Mouse (Mus musculus) heart, postnatal 36 days (tissue): Measurements from ENCODE around the gene Pus1. TPM values are rescaled to one million over a fixed set of nuclear protein-coding genes. Genes with fewer than 3 reads are reported as not detected.

ENCODE experiments used
- DNase-seq, 2 experiments: peaks; one replicate each; pipeline ENCODE4 v3.0.0; 2021 to 2022
- intact Hi-C: fragments of 180-260 bp; cut with DNase I; formaldehyde crosslinking; loops from one replicate; pipeline ENCODE4 v1.15.1; 2025
- total RNA-seq, 2 experiments: library from RNA; stranded (reverse); gene quantifications; 2 replicates each; pipeline ENCODE4 v1.2.3; 2021

The Pus1 gene
- total RNA-seq = 10 to 100 TPM; 18.8 to 21.9 TPM

DNA sequence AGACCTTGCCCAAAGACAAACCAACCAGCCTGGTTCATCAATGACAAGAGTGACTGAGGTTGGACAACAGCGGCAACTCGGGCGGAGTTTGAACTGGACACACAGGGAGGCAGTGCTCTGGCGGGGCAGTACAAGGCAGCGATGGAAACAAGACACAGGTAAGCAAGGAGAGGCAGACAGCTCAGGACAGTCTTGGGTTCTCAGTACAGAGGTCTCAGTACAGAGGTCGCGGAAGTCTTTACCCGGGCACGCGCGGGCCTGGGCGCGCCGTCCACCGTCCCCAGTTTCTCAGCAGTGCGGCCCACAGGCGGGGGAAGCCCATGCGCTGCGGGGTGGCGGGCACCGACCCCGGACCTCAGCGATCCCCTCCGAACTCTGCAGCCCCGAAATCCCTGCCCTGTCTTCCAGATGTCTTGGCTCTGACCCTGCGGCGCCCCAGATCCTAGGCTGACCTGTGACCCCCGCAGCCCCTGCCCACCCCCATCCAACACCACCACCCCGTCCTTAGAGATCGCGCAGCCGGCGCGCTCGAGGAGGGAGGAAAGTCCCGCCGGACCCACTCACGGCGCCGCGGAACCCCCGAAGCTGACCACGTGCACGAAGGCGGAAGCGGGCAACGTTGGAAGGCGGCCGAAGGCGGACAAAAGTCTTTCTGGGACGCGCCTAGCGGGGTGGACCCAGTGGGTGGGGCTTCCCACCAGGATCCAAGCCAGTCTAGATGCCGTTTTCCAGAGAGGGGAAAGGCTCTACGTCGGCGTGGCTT is at the start of gene Pus1:
TSS of gene Pus1 (minus strand) at position 662 of the 763 bp plus-strand sequence.
- peak; percentile 95 to 97 for DNase-seq
- intact Hi-C loops = loop anchor here (2.0 to 5.0 kb wide), 3 partner anchors 27 to 547 kb away; no protein-coding TSS in a partner anchor

DNA sequence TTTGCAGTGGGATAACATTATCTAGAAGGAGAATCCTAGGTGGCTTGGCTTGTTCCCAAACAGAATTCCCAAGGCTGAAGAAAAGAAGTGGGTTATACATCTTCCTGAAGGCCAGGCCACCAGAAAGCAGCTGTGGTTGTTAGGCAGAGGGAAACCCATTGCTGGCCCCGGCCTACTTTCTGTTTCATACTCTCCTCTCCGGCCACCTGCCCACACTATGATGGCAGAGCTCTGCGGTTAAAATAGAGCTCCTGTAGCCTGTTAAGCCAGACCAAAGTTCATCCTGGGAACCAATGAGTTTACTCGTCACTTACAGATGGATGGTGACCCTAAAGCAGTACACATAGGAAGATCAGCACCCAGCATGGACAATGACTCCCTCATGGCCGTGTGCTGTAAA is 47.1 kb upstream of the Pus1 start:
- DNase-seq = no peak
- intact Hi-C loops = no loop called here

DNA sequence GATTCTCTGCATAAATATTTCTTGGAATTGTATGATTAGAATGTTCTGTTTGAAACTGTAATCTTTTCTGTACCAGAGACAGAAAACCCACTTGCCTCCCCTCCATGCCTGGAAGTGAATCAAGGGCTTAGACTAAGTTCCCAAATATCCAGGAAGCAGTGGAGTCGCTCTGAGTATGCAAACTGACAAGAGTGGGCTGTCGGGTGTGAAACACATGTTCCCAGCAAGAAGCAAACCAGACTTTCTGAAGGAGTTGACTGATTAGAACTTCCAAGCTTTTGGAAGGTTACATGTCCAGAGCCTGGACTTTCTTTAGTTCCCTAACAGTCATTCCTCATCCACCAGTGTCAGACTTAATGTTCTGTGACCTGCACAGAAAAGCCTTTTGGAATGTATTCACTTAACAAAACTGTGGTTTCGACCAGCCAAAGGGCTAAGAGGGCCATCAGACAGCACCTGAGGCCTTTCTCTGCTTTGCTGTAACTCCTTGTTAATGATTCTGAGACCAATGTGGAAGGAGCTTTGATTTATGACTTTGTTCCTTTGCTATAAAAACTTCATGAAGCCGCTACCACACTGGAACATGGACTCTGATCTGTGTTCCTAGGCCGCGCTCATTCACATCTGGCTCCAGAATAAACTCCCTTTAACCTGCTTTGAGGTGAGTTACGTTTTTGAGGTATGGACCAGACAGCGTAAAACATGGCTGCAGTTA is 46.5 kb upstream of the Pus1 start:
- intact Hi-C loops = no loop called here
- DNase-seq = no peak

DNA sequence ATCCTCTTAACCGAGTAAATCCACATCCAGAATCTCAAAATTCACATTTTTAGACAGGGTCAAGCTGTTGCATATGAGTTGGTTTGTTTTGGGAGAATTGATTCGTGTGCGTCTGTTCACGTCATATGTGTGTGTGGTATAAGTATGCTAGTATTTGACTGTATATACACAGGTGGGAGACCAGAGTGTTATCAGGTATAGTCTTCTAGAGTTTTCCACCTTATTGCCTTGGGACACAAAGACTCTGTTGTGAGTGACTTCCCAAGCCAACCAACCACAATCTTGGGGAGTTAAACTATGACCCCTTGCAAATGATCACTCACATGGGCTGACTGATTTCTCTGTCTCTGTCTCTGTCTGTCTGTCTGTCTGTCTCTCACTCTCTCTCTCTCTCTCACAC is 44.0 kb upstream of the Pus1 start:
- intact Hi-C loops = no loop called here
- no peak for DNase-seq

DNA sequence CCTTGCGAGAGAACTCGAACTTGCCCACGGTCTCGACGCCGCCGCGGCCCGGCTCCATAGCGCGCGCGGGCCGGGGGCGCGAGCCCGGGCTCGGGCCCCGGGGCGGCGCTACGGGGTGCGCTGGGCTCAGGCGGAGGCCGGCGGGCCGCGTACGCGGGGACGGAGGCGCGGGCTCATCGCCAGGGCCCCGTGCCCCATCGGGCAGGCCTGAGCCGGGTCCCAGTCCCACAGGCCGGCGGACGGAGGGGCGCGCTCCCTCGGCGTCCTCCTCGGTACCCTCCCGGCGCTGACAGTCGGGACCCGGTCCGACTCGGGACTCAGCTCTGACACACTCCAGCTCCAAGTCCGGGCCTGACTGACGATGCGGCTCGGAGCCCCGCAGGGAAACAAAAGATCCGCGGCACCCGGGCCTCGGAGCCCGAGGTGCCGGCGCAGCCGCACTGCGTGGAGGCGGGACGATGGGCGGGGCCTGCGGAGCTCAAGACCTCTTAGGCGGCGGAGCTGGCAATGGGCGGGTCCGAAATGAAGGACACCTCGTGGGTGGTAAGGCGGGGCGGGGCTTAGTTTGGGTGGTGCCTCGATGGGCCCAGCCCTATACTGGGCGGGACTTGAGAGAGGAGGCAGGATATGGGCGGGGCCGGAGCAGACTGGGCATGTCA is 29.3 kb upstream of the Pus1 start, which contains the start of gene Ulk1:
TSS of gene Ulk1 (minus strand) at position 431 of the 659 bp plus-strand sequence.
- intact Hi-C loops = loop anchor here (2.0 to 5.0 kb wide), 2 partner anchors 29 to 37 kb away; partner anchors contain the start of genes Chek2, Ep400 and Hscb
- DNase-seq = peak; percentile 99

DNA sequence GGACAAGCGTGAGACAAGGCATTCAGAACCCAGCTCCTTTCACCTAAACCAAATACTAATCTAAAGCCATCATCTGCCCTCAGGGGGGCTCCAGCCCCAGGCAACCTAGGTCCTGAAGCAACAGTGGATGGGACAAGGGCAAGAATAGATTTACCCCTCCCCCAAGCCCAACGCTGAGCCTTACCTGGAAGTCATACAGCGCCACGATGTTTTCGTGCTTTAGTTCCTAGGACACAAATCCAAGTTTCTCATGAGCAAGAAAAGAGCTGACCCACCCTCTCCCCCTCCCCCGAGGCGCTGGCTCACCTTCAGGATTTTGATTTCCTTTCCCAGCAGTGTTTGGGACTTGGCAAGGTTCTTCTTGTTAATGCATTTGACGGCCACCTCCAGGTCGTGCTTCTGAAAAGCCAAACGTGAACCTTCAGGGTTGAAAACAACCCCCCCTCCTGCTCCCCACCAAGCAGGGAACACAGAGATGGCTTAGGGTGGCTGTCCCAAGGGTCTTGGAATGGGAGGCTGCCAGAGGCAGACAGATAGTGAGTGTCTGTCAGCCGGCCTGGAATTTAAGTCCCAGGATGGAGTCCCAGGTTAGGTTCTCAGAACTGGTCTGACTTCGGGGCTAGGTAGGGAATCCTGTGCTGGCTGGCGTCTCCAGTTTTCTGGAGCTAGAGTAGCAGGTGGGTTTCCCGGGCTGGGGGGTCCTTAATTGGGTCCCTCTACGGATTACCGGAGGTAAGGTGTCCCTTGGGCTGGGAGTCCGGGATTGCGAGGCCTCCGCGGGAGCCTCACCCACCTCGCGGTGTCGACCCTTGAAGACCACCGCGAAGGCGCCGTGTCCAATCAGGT is 28.6 kb upstream of the Pus1 start:
- peak; percentile 29 to 55 for DNase-seq
- intact Hi-C loops = loop anchor here (5.0 kb wide), 1 partner anchor 37 kb away; the partner anchor contains the start of gene Ep400

DNA sequence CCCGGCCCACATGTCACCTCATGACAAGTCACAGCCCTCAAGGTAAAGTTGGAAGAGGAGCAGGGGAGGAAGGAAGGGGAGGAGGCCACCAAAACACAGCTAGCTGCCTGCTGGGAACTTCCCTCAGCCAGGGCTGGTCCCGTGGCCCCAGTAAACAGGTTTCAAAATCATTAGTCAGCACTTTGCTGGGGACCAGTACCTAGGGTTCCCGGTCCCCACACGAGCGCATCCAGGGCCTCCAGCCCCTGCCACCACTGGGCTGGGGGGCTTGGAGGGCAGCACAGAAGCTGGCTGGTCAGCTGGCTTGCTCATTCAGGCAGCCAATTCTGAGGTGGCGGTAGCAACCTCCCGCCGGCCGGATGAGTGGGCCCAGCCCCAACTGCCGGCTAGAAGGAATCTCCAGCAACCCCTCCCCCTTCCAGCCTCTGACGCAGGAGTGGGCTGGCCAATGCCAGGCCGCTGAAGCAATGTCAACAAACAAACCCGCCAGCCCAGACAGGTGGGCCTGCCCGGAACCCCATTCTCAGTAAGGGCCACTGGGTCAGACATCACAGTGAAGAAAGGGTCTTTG is 27.7 kb upstream of the Pus1 start:
- intact Hi-C loops = loop anchor here (5.0 kb wide), 1 partner anchor 36 kb away; the partner anchor contains the start of gene Ep400

DNA sequence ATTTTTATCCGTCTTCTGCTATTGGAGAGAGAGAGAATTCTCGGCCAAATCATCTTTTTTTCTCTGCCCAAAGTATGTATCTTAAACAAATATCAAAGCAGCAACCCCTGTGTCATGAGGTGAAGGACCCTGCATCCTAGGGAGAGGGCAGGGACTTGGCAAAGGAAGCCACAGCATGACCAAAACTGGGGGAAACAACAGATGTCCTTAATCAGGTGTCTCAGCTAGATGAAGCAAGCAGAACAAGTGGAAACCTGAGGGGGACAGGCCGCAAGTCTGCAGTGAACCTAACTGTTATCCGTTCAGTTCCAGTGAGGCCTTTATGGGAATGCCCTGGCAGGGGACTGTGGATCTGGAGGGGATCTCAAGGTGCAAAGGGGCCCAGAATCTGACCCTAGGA is 27.0 kb upstream of the Pus1 start:
- intact Hi-C loops = loop anchor here (2.0 to 5.0 kb wide), 2 partner anchors 27 to 35 kb away; partner anchors contain the start of genes Ep400 and Pus1
- DNase-seq = no peak

More for the DNA sequence above, 27.7 kb upstream of the Pus1 start:
- peak; percentile 87 to 92 for DNase-seq

DNA sequence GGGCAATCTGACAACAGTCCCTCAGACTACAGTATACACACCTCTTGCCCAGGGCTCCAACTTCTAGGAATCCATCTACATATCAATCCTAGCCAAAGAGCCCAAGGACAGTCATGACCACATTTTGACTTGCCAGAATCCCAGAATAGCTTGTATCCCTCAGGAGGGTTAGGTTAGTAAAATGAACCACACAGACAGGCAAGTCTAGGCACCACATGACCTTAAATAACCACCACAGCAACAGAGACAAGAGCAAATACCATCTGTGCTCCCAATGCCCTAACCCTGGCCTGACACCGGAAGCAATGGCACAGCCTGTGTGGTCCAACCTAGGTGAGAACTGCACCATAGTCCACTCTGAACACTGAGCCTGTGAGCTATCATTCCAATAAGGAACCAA is 26.2 kb upstream of the Pus1 start:
- no peak for DNase-seq
- intact Hi-C loops = loop anchor here (2.0 to 5.0 kb wide), 2 partner anchors 26 to 34 kb away; partner anchors contain the start of genes Ep400 and Pus1

DNA sequence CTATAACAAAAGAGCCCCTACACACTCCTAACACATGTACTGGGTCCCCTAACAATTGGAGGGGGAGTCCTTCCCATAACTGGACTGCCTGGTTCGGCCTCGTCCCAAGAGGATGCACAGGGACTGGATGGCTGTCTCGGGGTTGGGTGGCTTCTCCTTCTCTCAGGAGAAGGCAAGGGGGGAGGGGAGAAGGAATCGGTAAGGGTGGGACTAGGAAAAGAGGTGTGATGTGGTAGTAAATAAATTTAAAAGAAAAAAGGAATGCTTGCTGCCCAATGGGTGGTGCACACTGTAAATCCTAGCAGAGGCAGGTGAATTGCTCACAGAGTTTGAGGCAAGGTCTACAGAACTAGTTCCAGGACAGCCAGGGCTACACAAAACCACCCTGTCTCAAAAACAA is 25.7 kb upstream of the Pus1 start:
- intact Hi-C loops = loop anchor here (2.0 to 5.0 kb wide), 2 partner anchors 25 to 34 kb away; partner anchors contain the start of genes Ep400 and Pus1
- DNase-seq = no peak

DNA sequence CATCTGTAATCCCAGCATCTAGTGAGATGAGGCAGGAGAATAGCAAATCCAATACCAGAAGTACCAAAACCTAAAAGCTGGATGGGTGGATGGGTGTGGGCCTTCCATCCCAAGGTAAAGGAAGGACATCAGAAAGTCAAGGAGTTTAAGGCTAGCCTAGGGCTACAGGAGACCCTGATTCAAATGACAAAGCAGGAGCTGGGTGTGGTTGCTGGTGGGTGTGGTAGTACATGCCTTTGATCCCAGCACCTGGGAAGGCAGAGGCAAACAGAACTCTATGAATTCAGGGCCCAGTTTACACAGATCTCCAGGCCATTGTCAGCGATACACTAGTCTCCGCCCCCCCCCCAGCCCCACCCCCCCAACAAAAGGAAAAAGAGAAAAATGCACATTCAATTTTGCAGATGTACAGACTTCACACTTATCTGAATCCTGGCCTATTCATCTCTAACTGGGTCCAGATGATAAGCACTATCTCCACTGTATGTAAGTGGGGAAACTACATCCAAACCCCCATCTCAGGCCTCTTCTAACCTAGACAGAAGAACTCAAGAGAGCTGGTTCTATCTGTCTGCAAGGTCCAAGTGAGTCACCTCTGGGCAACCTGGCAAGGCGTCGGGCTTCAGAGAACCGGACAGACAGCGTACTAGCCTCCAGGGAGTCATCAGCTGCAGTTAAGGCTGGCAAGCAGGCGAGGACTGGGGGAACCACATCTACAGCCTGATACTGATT is 23.7 kb upstream of the Pus1 start:
- intact Hi-C loops = no loop called here
- DNase-seq = no peak

DNA sequence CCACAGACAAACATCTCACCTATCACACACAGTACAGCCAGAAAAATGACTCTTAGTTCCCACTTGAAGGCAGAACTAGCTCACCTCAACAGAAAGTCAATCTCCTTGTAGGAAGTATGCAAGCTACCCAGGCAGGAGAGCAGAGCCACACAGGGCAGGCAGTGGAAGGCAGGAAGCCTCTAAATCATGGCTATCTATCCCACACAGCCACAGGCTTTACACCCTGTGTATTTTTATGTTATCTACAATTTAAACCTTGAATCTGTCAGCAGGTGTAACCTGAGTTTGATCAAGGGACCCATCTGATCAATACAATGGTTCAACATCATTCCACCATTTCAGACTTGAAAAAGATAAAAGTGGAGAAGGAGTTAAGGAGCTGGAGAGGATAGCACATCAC is 22.4 kb upstream of the Pus1 start:
- no peak for DNase-seq
- intact Hi-C loops = no loop called here

DNA sequence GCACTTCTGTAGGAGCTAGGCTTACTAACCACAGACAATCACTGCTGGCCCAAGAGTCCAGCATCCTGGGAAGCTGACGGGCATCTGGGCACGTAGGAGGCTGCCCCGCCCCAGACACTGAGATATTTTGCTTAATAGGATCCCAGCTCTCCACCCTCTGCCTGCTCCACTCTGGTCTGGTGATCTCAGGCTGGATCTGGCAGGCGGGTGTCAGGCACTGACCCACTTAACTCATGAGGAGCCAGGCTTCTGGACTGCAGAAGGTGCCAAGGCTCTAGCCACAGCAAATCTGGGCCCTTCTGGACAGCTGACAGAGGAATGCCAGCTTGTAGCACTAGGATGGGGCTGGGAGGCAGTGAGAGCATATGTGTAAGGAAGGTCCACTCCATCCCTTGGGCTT is 21.7 kb upstream of the Pus1 start:
- intact Hi-C loops = no loop called here
- no peak for DNase-seq

DNA sequence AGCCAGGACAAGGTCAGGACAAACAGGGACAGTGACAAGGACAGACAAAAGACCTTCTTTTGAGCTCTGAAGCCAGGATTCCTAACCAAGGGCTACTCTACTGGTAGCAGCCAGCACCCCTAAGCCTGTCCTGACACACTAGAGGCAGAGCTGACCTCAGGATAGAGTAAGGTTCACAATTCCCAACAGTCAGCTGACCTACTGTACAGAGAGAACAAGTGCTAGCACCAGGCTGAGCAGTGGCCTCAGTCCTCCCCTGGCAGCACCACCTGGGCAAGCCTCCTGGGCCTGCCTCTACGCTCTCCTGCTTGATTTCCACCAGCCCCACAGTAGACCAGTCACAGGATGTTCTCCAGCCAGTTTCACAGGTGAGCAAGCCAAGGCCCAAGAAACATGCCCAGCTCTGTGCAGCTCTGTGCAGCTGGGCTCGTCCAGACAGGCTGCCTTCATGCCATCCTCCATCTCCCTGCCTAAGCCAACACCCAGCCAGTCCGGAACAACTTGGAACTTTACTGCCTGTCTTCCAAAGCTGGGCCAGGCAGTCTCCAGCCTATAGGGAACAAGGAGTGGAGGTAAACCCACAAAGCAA is 20.7 kb upstream of the Pus1 start:
- intact Hi-C loops = no loop called here
- no peak for DNase-seq

DNA sequence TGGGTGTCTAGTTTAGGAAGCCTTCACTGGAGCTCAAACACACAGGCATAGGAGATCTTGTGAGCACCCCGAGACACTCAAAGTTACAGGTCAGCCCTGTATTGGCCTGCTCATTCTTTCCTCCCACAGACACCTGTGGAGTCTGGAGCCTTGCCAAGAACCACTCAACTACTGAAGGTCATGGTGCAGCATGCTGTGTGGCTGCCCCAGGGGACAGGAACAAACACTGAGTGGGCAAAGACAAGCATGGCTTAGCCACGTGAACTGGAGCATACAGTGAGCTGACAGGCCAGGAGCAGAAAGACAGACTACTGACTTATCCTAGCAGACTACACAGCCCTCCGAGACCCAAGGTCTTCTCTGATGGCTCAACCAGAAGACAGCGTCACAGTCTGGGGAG is 17.2 kb upstream of the Pus1 start:
- intact Hi-C loops = no loop called here
- no peak for DNase-seq

DNA sequence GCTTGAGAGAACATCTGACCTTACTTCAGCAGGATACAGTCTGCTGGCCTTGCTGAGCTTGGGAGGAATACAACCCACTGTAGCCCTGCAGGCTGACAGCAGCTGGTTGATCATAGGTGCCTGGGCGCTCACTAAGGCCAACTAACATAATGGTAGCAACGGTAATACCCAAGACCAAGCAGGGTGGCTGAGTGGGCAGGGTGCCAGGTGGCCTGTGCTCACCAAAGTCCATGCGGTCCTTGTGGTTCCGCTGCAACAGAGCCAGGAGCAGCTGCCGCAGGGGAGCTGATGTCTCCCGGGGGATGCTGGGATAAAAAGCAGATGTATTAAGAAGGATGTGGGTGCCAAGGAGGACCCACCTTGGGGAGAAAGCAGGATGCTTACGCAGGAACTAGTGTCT is 13.9 kb upstream of the Pus1 start:
- no peak for DNase-seq
- intact Hi-C loops = no loop called here

DNA sequence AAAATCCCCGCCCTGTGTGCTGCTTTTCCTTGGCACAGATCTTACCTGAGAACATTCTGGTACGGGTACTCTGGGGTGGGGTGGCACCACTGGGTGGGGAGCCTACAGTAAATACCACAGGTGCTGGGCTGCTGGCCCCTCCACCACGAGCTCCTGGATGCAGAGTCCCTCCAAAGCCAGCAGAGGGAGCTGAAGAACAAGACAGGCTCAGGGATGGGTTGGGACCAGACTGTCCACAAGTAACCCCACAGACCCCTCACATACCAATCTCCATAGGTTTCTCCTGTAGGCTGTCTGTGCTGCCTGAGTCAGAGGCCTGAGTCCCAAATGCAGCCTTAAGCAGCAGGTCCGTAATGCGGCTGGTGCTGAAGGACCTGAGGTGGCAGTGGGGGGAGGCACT is 8.2 kb upstream of the Pus1 start:
- intact Hi-C loops = loop anchor here (5.0 kb wide), 2 partner anchors 49 to 134 kb away; partner anchors contain the start of genes Chek2 and Hscb
- DNase-seq = peak; percentile 45 to 60

DNA sequence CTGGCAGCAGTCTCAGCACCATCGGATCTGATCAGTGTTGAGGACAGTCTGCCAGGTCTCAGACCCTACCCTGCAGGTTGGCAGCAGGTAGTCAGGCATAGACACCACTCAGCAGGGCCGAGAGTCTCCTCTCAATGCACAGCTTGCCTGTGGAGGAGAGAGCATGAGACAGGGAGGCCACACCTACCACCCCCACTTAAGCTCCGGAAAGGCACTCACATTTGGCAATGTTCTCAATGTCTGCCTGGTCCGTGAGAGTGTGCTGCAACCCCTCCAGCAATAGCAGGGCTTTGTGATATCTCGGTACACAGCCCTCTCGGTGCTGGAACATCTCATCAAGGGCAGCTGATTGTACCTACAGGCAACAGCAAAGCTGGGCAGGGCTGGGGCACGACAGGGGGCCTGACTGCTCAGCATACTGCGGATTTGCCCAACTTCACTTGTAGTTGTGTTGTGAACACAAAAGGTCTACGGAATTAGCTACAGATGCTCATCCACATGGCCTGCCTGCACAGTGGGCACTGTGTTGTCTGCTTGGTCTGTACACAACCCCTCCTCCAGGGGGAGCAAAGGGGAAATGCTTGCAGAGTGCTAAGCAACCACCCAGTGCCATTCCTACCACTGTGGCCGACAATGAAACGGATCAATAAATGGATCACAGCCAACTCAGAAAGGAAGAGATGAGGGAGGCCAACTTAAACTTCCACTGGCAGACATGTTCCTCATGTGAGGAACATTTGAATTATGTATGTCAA is 5.8 kb upstream of the Pus1 start:
- intact Hi-C loops = loop anchor here (5.0 kb wide), 2 partner anchors 51 to 136 kb away; partner anchors contain the start of genes Chek2 and Hscb
- no peak for DNase-seq
